Mouse (Mus musculus): Measurements from ENCODE around the gene Pex11b. TPM values are rescaled to one million over a fixed set of nuclear protein-coding genes. Genes with fewer than 3 reads are reported as not detected.
"Not testable (repeated sequence)": the region's sequence is repeated elsewhere in the genome, so short reads cannot be mapped to it uniquely, and the experiment has no call there.

The Pex11b gene
- polyA plus RNA-seq, 1 experiment from 2014 or later, result 57.3 TPM

- Histone ChIP-seq H3K9ac (replicated peaks) (no peak overlapping the region), H3K4me1 (peaks cover 37% of the 10 kb centered on the region), H3K36me3 (peaks cover 23% of the 10 kb centered on the region), H3K9me3 (no peaks in the 10 kb centered on the region), H3K27me3 (no peaks in the 10 kb centered on the region), H3K4me3 (no peak overlapping the region), H3K4me2 (replicated peaks) (no peak overlapping the region), H3K27ac (replicated peaks) (no peak overlapping the region)
- no peak for ATAC-seq (replicated peaks)
Observed at GRCm38 (mm10) chr3:96632058-96632457, 3.1 kb upstream of the Pex11b start.

- H3K4me2 ChIP-seq (replicated peaks), result no peak overlapping the region
- H3K9ac ChIP-seq (replicated peaks), result no peak overlapping the region
- WGBS, result 84% methylated on average over 1 of the region's 1 CpGs
- no peaks in the 10 kb centered on the region for H3K9me3 ChIP-seq
- peaks cover 37% of the 10 kb centered on the region for H3K36me3 ChIP-seq
- no peak overlapping the region for H3K27ac ChIP-seq (replicated peaks)
- H3K4me1 ChIP-seq, result peaks cover 40% of the 10 kb centered on the region
- H3K4me3 ChIP-seq, result no peak overlapping the region
- ATAC-seq (replicated peaks), result no peak
- no peaks in the 10 kb centered on the region for H3K27me3 ChIP-seq
Observed at GRCm38 (mm10) chr3:96634015-96634414, 1.2 kb upstream of the Pex11b start.

GRCm38 (mm10) chr3:96635906-96636305, 730 bp downstream of the Pex11b start:
- no peak for ATAC-seq (replicated peaks)
- H3K4me1 ChIP-seq, result peaks cover 28% of the 10 kb centered on the region
- no peaks in the 10 kb centered on the region for H3K9me3 ChIP-seq
- H3K4me2 ChIP-seq (replicated peaks), result peak overlapping the region; percentile 84
- WGBS, result 10% methylated on average over 15 of the region's 15 CpGs
- no peaks in the 10 kb centered on the region for H3K27me3 ChIP-seq
- peak overlapping the region; percentile 93 for H3K4me3 ChIP-seq
- peak overlapping the region; percentile 98 for H3K9ac ChIP-seq (replicated peaks)
- H3K36me3 ChIP-seq, result peaks cover 42% of the 10 kb centered on the region
- peak overlapping the region; percentile 91 for H3K27ac ChIP-seq (replicated peaks)

- Histone ChIP-seq H3K4me3 (peak overlapping the region; percentile 93), H3K4me2 (replicated peaks) (peak overlapping the region; percentile 84), H3K36me3 (peaks cover 39% of the 10 kb centered on the region), H3K9ac (replicated peaks) (no peak overlapping the region; the same call in 1 of the 2 replicates), H3K4me1 (peaks cover 24% of the 10 kb centered on the region), H3K9me3 (no peaks in the 10 kb centered on the region), H3K27ac (replicated peaks) (no peak overlapping the region), H3K27me3 (no peaks in the 10 kb centered on the region)
- WGBS, result 69% methylated on average over 11 of the region's 11 CpGs
- no peak for ATAC-seq (replicated peaks)
Observed at GRCm38 (mm10) chr3:96636448-96636847, 1.3 kb downstream of the Pex11b start.

GRCm38 (mm10) chr3:96639219-96639618, 4.0 kb downstream of the Pex11b start:
- no peak overlapping the region for H3K27ac ChIP-seq (replicated peaks)
- H3K4me2 ChIP-seq (replicated peaks), result no peak overlapping the region
- WGBS, result 76% methylated on average over 1 of the region's 1 CpGs
- H3K4me3 ChIP-seq, result no peak overlapping the region
- H3K27me3 ChIP-seq, result no peaks in the 10 kb centered on the region
- peaks cover 35% of the 10 kb centered on the region for H3K36me3 ChIP-seq
- no peak for ATAC-seq (replicated peaks)
- H3K9ac ChIP-seq (replicated peaks), result no peak overlapping the region
- no peaks in the 10 kb centered on the region for H3K9me3 ChIP-seq
- H3K4me1 ChIP-seq, result peaks cover 24% of the 10 kb centered on the region

GRCm38 (mm10) chr3:96645018-96645649, 10.0 kb downstream of the Pex11b start, which contains the start of gene Itga10:
Gene Itga10, plus strand, starts transcription at chr3:96645584.
- no peak for ATAC-seq (replicated peaks)
- Histone ChIP-seq H3K9me3 (no peaks in the 10 kb centered on the region), H3K4me1 (no peaks in the 10 kb centered on the region), H3K4me2 (replicated peaks) (no peak within 1 kb of the TSS), H3K27me3 (no peaks in the 10 kb centered on the region), H3K36me3 (peaks cover 21% of the 10 kb centered on the region), H3K27ac (replicated peaks) (no peak within 1 kb of the TSS), H3K4me3 (no peak within 1 kb of the TSS), H3K9ac (replicated peaks) (no peak within 1 kb of the TSS)
- 64% methylated on average over 7 of the region's 7 CpGs for WGBS

- H3K27me3 ChIP-seq, result no peaks in the 10 kb centered on the region
- no peak overlapping the region for H3K4me3 ChIP-seq
- H3K9ac ChIP-seq (replicated peaks), result no peak overlapping the region
- H3K9me3 ChIP-seq, result no peaks in the 10 kb centered on the region
- peaks cover 18% of the 10 kb centered on the region for H3K36me3 ChIP-seq
- no peaks in the 10 kb centered on the region for H3K4me1 ChIP-seq
- H3K27ac ChIP-seq (replicated peaks), result no peak overlapping the region
- 85% methylated on average over 3 of the region's 3 CpGs for WGBS
- no peak overlapping the region for H3K4me2 ChIP-seq (replicated peaks)
- no peak for ATAC-seq (replicated peaks)
Observed at GRCm38 (mm10) chr3:96647365-96647764, 12.2 kb downstream of the Pex11b start.

GRCm38 (mm10) chr3:96660901-96661300, 25.7 kb downstream of the Pex11b start:
- no peak overlapping the region for H3K4me2 ChIP-seq (replicated peaks)
- 94% methylated on average over 2 of the region's 2 CpGs for WGBS
- no peak overlapping the region for H3K27ac ChIP-seq (replicated peaks)
- ATAC-seq (replicated peaks), result no peak
- no peaks in the 10 kb centered on the region for H3K36me3 ChIP-seq
- H3K9me3 ChIP-seq, result no peaks in the 10 kb centered on the region
- H3K27me3 ChIP-seq, result no peaks in the 10 kb centered on the region
- no peak overlapping the region for H3K4me3 ChIP-seq
- H3K9ac ChIP-seq (replicated peaks), result no peak overlapping the region
- H3K4me1 ChIP-seq, result peaks cover 10% of the 10 kb centered on the region

- Histone ChIP-seq H3K36me3 (no peaks in the 10 kb centered on the region), H3K4me2 (replicated peaks) (peak overlapping the region; percentile 64), H3K9me3 (no peaks in the 10 kb centered on the region), H3K4me3 (peak overlapping the region; percentile 40), H3K9ac (replicated peaks) (peak overlapping the region; percentile 52; the same call in 1 of the 2 replicates), H3K27me3 (no peaks in the 10 kb centered on the region), H3K27ac (replicated peaks) (peak overlapping the region; percentile 74; the same call in 1 of the 2 replicates), H3K4me1 (peaks cover 10% of the 10 kb centered on the region)
- ATAC-seq (replicated peaks), result peak; percentile 38; the same call in 1 of the 2 replicates
- 37% methylated on average over 8 of the region's 8 CpGs for WGBS
Observed at GRCm38 (mm10) chr3:96662731-96663316, 27.6 kb downstream of the Pex11b start.

- H3K9ac ChIP-seq (replicated peaks), result peak overlapping the region; percentile 52
- no peaks in the 10 kb centered on the region for H3K27me3 ChIP-seq
- WGBS, result 6% methylated on average over 15 of the region's 18 CpGs
- H3K4me2 ChIP-seq (replicated peaks), result peak overlapping the region; percentile 64
- no peaks in the 10 kb centered on the region for H3K9me3 ChIP-seq
- H3K4me1 ChIP-seq, result peaks cover 10% of the 10 kb centered on the region
- peak; percentile 84 for ATAC-seq (replicated peaks)
- peak overlapping the region; percentile 40 for H3K4me3 ChIP-seq
- H3K36me3 ChIP-seq, result no peaks in the 10 kb centered on the region
- H3K27ac ChIP-seq (replicated peaks), result peak overlapping the region; percentile 74
Observed at GRCm38 (mm10) chr3:96663432-96664239, 28.5 kb downstream of the Pex11b start.

GRCm38 (mm10) chr3:96665732-96666363, 30.7 kb downstream of the Pex11b start:
- peaks cover 15% of the 10 kb centered on the region for H3K4me1 ChIP-seq
- H3K4me2 ChIP-seq (replicated peaks); H3K9ac ChIP-seq (replicated peaks); H3K27ac ChIP-seq (replicated peaks); ATAC-seq (replicated peaks); H3K27me3 ChIP-seq; H3K36me3 ChIP-seq; H3K9me3 ChIP-seq; H3K4me3 ChIP-seq: not testable (repeated sequence)
- 90% methylated on average over 7 of the region's 7 CpGs for WGBS

GRCm38 (mm10) chr3:96666916-96667315, 31.7 kb downstream of the Pex11b start:
- ATAC-seq (replicated peaks), result no peak
- WGBS, result 91% methylated on average over 5 of the region's 5 CpGs
- Histone ChIP-seq H3K27me3 (no peaks in the 10 kb centered on the region; the same call in 1 of the 2 replicates), H3K27ac (replicated peaks) (no peak overlapping the region), H3K9me3 (no peaks in the 10 kb centered on the region), H3K36me3 (no peaks in the 10 kb centered on the region), H3K4me3 (no peak overlapping the region), H3K4me2 (replicated peaks) (no peak overlapping the region), H3K9ac (replicated peaks) (no peak overlapping the region), H3K4me1 (peaks cover 15% of the 10 kb centered on the region)
